In genomic region chr12:46818021-46818855, GRCm38 (mm10) we compare ENCODE assay signal across 9 mouse cellular contexts. TPM values are rescaled to one million over a fixed set of nuclear protein-coding genes. Genes with fewer than 3 reads are reported as not detected.
A peak's percentile ranks its signal among the peaks of the same experiment; 100 is the strongest.
DNase-seq lines count a peak whose midpoint lies in the region; ATAC-seq and TF ChIP-seq lines count a peak whose summit lies in the region.
"Had no signal": no experiment of that assay in that cellular context is flagged by ENCODE, and none has a peak within 500 bp of the region (broad histone marks: within the 10 kb centered on the region; RNA-seq: fewer than 3 reads in every experiment).

No protein-coding gene starts in this region.

- peak overlapping the region; percentile 100 for H3K27ac ChIP-seq in hindbrain, postnatal 0 days
- H3K27ac ChIP-seq: macrophage had no signal

- peak overlapping the region; percentile 97 for H3K9ac ChIP-seq in hindbrain, postnatal 0 days (replicated peaks; ENCODE audit: low read length)

- H3K4me2 ChIP-seq in hindbrain, postnatal 0 days (ENCODE audit: low read depth, low read length): peak overlapping the region; percentile 77

- TF ChIP-seq CTCF in hindbrain, postnatal 0 days (IDR thresholded peaks at IDR 0.05; ENCODE audit: low read depth): no peak

- peak; percentile 61 for ATAC-seq in hindbrain, postnatal 0 days

- DNase-seq in adrenal gland, adult 2 months: peak; percentile 38
- peak; percentile 78 to 80 for DNase-seq in cerebellum, postnatal 25 days
- peak; percentile 49 to 67 for DNase-seq in frontal cortex, postnatal 36 days (ENCODE audit: low spot score in 2 of 2)
- DNase-seq in hindbrain, postnatal 0 days (ENCODE audit: low spot score): peak; percentile 77
- peak; percentile 46 to 57 for DNase-seq in left cerebral cortex, adult 8-10 months (ENCODE audit: low spot score in 2 of 2)
- peak; percentile 17 for DNase-seq in lung, postnatal 36 days
- peak; percentile 7 for DNase-seq in skeletal muscle tissue, adult 2 months (ENCODE audit: low read depth, low spot score)
- no peak for DNase-seq in spleen, adult 12 weeks (ENCODE audit: low spot score)

- WGBS in hindbrain, postnatal 0 days: under 1% methylated on average over 54 of the region's 61 CpGs

- H3K4me3 ChIP-seq in hindbrain, postnatal 0 days (ENCODE audit: low read length): peak overlapping the region; percentile 90

- H3K36me3 ChIP-seq in hindbrain, postnatal 0 days (ENCODE audit: insufficient read depth, low read length): no peaks in the 10 kb centered on the region

- H3K9me3 ChIP-seq in hindbrain, postnatal 0 days (ENCODE audit: low read length): no peaks in the 10 kb centered on the region

- H3K27me3 ChIP-seq in hindbrain, postnatal 0 days (ENCODE audit: insufficient read depth, low read length): no peaks in the 10 kb centered on the region

- H3K4me1 ChIP-seq in hindbrain, postnatal 0 days (ENCODE audit: insufficient read depth, low read length): no peaks in the 10 kb centered on the region

RNA-seq across cellular contexts. Expression of gene Nova1, which starts 0.5 kb away (rescaled TPM):
- total RNA-seq in adrenal gland, adult 2 months (2021): 1 to 10 TPM; 2.7 to 5.8 TPM
- polyA plus RNA-seq in adrenal gland, adult 2 months (2012; rRNA removed): 0.45 and 0.70 TPM in 2 replicates
- 86.3 and 88.2 TPM in 2 replicates for total RNA-seq in hindbrain, postnatal 0 days (2014; rRNA removed)
- polyA plus RNA-seq in hindbrain, postnatal 0 days (2015; fragmentation: Nextera tagmentation; extraction: Ambion mirVana): 53.8 and 54.8 TPM in 2 replicates
- total RNA-seq in left cerebral cortex, adult 8-10 months (2022): 10 to 100 TPM; 47.4 to 60.1 (median 51.0) TPM
- polyA plus RNA-seq: macrophage had no signal

Comparison
In these comparisons a context has a peak if more than half of its experiments do, and no peak if none do; other contexts are left out.
1. RNA of gene Nova1, which starts 0.5 kb away (total RNA-seq): 86.3 to 88.2 TPM in hindbrain, postnatal 0 days and 47.4 to 60.1 TPM in left cerebral cortex, adult 8-10 months; 2.7 to 5.8 TPM in adrenal gland, adult 2 months; every median in the first group is over 4 times any median in the second.